9 mouse cellular contexts compared by ENCODE assay signal in the genomic region with DNA sequence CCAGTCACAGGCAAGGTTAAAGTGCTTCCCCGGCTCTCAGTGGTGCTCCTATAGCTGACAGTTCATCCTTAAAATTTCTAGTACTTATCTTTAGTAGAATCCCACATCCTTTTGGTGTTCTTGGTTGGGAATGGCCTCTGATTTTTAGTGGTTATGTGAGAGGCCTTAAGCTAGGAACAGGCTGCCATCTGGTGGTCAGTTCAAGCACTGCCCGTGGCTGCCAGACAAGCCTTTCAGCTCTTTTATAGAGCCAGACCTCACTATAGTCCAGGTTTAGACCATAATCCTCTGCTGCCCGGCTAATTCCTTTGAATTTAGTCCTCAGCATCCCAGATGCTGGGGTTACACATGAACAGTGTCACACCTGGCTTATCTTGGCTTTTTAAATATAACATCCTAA. TPM values are rescaled to one million over a fixed set of nuclear protein-coding genes. Genes with fewer than 3 reads are reported as not detected.
DNase-seq lines count a peak whose midpoint lies in the region; ATAC-seq lines count a peak whose summit lies in the region.
"Had no signal": no experiment of that assay in that cellular context is flagged by ENCODE, and none has a peak within 500 bp of the region (broad histone marks: within the 10 kb centered on the region; RNA-seq: fewer than 3 reads in every experiment).

No protein-coding gene starts in this region.

- peak; percentile 75 for ATAC-seq in granulocyte monocyte progenitor cell, adult 5-6 weeks (replicated peaks; ENCODE audit: poor library complexity, severe bottlenecking)
- no peak for ATAC-seq in liver, embryonic 13.5 days (ENCODE audit: low read depth)

- H3K4me1 ChIP-seq in liver, embryonic 13.5 days (replicated peaks): peaks cover 38% of the 10 kb centered on the region

- no peaks in the 10 kb centered on the region for H3K27me3 ChIP-seq in liver, embryonic 13.5 days

- peak overlapping the region; percentile 40; the same call in 1 of the 2 replicates for H3K27ac ChIP-seq in liver, embryonic 13.5 days
- H3K27ac ChIP-seq: macrophage had no signal

- DNase-seq in CD8-positive naive resting alpha-beta T cell, adult 2 months (ENCODE audit: low read depth in 2 of 2, low spot score in 2 of 2): peak; percentile 40 to 66
- DNase-seq in adrenal gland, postnatal 14 days: peak; percentile 85
- DNase-seq in embryo, embryonic 9.5 days (ENCODE audit: extremely low spot score): peak; percentile 71
- DNase-seq in kidney, postnatal 25 days: peak; percentile 81 to 93
- DNase-seq in liver, embryonic 13.5 days: peak; percentile 64
- peak; percentile 32 for DNase-seq in ovary, adult 18-20 months (ENCODE audit: low spot score)
- DNase-seq in thymus, postnatal 0 days (ENCODE audit: low spot score): peak; percentile 50

- peak overlapping the region; percentile 61; the same call in 1 of the 2 replicates for H3K4me2 ChIP-seq in liver, embryonic 13.5 days

- H3K4me3 ChIP-seq in liver, embryonic 13.5 days (replicated peaks): peak overlapping the region; percentile 50

- H3K36me3 ChIP-seq in liver, embryonic 13.5 days: peaks cover 92% of the 10 kb centered on the region

- 14% methylated on average over 3 of the region's 3 CpGs for WGBS in liver, embryonic 13.5 days (ENCODE audit: insufficient replicate concordance)

- H3K9me3 ChIP-seq in liver, embryonic 13.5 days (replicated peaks): no peaks in the 10 kb centered on the region

- H3K9ac ChIP-seq in liver, embryonic 13.5 days: 0 out of 2 replicates have a peak overlapping the region, but pooled peaks have one; percentile 30

RNA-seq across cellular contexts. Expression of a gene that starts 41.3 kb away (rescaled TPM):
- 38.5 and 52.1 TPM in 2 replicates for total RNA-seq in adrenal gland, postnatal 14 days (2021)
- total RNA-seq in granulocyte monocyte progenitor cell, adult 5-6 weeks (2014; fragmentation: Nextera tagmentation): 16.7 and 35.6 TPM in 2 replicates
- 20.5 and 28.2 TPM in 2 replicates for total RNA-seq in granulocyte monocyte progenitor cell, adult 5-6 weeks (2017)
- polyA plus RNA-seq in liver, embryonic 13.5 days (2015; fragmentation: Nextera tagmentation; extraction: Ambion mirVana): 28.5 and 33.8 TPM in 2 replicates
- polyA plus RNA-seq in thymus, postnatal 0 days (2015; fragmentation: Nextera tagmentation; extraction: Ambion mirVana): 37.2 and 43.2 TPM in 2 replicates

Comparison
In these comparisons a context has a peak if more than half of its experiments do, and no peak if none do; other contexts are left out.
1. DNase-seq: peak in every context shown above with its lines; median percentile 87 in kidney, postnatal 25 days; 85 in adrenal gland, postnatal 14 days; 71 in embryo, embryonic 9.5 days; 64 in liver, embryonic 13.5 days; 53 in CD8-positive naive resting alpha-beta T cell, adult 2 months; 50 in thymus, postnatal 0 days; 32 in ovary, adult 18-20 months.